ENCODE assay signal across 13 mouse cellular contexts in the genomic region with DNA sequence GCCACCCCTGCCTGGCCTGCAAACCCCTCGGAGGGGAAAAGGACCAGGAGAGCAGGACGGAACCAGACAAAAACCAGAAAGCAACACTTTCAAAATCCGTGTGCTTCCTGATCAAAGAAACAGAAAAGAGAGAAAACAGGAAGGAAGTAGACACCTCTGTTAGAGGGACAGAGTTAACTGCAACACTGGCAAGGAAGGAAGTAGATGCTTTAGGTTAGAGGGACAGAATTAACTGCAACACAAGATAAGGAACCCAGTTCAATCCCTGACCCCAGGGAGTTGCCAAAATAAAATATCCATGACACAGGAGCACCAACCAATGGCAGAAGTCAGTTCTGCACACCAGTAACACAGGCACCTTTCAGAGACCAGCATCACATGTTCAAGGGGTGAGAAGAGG.
"Had no signal": no experiment of that assay in that cellular context is flagged by ENCODE, and none has a peak within 500 bp of the region (broad histone marks: within the 10 kb centered on the region; RNA-seq: fewer than 3 reads in every experiment).

No protein-coding gene starts in this region.

- H3K4me3 ChIP-seq: kidney, embryonic 15.5 days; limb, embryonic 10.5 days; lung, embryonic 15.5 days; midbrain, embryonic 10.5 days; neural tube, embryonic 13.5 days had no signal

- H3K4me2 ChIP-seq: kidney, embryonic 15.5 days; liver, embryonic 11.5 days; lung, embryonic 15.5 days; neural tube, embryonic 13.5 days had no signal

- H3K9ac ChIP-seq: kidney, embryonic 15.5 days; lung, embryonic 15.5 days; neural tube, embryonic 13.5 days had no signal

- H3K27ac ChIP-seq: kidney, embryonic 15.5 days; limb, embryonic 10.5 days; lung, embryonic 15.5 days; neural tube, embryonic 13.5 days had no signal

- H3K9me3 ChIP-seq: kidney, embryonic 15.5 days; limb, embryonic 10.5 days; lung, embryonic 15.5 days; midbrain, embryonic 10.5 days; neural tube, embryonic 13.5 days had no signal

- ATAC-seq: midbrain, embryonic 16.5 days had no signal

- DNase-seq: kidney, adult 2 months; kidney, postnatal 14 days; retina, postnatal 1 day; right cerebral cortex, postnatal 4 days; spleen, adult 18-20 months; thymus, adult 18-20 months had no signal

- H3K27me3 ChIP-seq: kidney, embryonic 15.5 days; lung, embryonic 15.5 days; neural tube, embryonic 13.5 days had no signal

- H3K4me1 ChIP-seq: lung, embryonic 15.5 days had no signal
